28 mouse cellular contexts compared by ENCODE assay signal in genomic region chr2:146008801-146009200, GRCm38 (mm10).
"Had no signal": no experiment of that assay in that cellular context is flagged by ENCODE, and none has a peak within 500 bp of the region (broad histone marks: within the 10 kb centered on the region; RNA-seq: fewer than 3 reads in every experiment).

No protein-coding gene starts in this region.

- DNase-seq: cerebellum, adult 2 months; cerebellum, adult 8-10 months; cerebellum, adult 9-10 months; cerebellum, adult 9-11 months; cerebellum, postnatal 10 days; cerebellum, postnatal 14 days; cerebellum, postnatal 25 days; cerebellum, postnatal 36 days; embryo, embryonic 11 days; forebrain, postnatal 0 days; gastrocnemius, adult 2 months; gastrocnemius, postnatal 10 days; gastrocnemius, postnatal 14 days; gastrocnemius, postnatal 25 days; gastrocnemius, postnatal 36 days; heart, adult 18-20 months; heart, adult 2 months had no signal

- H3K27me3 ChIP-seq: embryonic facial prominence, embryonic 12.5 days; embryonic facial prominence, embryonic 13.5 days; embryonic facial prominence, embryonic 15.5 days; forebrain, embryonic 13.5 days; forebrain, embryonic 15.5 days had no signal

- ATAC-seq: forebrain, embryonic 13.5 days; forebrain, embryonic 14.5 days; forebrain, embryonic 15.5 days; forebrain, embryonic 16.5 days; forebrain, postnatal 0 days had no signal

- H3K4me1 ChIP-seq: embryonic facial prominence, embryonic 12.5 days; embryonic facial prominence, embryonic 13.5 days; embryonic facial prominence, embryonic 15.5 days; forebrain, embryonic 12.5 days; forebrain, embryonic 13.5 days; forebrain, embryonic 15.5 days had no signal

- H3K4me2 ChIP-seq: embryonic facial prominence, embryonic 12.5 days; embryonic facial prominence, embryonic 13.5 days; embryonic facial prominence, embryonic 15.5 days; forebrain, embryonic 12.5 days; forebrain, embryonic 13.5 days; forebrain, embryonic 15.5 days had no signal

- H3K27ac ChIP-seq: embryonic facial prominence, embryonic 10.5 days; embryonic facial prominence, embryonic 12.5 days; embryonic facial prominence, embryonic 13.5 days; embryonic facial prominence, embryonic 15.5 days; forebrain, embryonic 12.5 days; forebrain, embryonic 13.5 days; forebrain, embryonic 15.5 days; gastrocnemius, adult 2 months; heart, adult 2 months had no signal

- H3K9me3 ChIP-seq: embryonic facial prominence, embryonic 10.5 days; embryonic facial prominence, embryonic 12.5 days; embryonic facial prominence, embryonic 13.5 days; embryonic facial prominence, embryonic 15.5 days; forebrain, embryonic 10.5 days; forebrain, embryonic 12.5 days; forebrain, embryonic 13.5 days; forebrain, embryonic 15.5 days had no signal

- H3K9ac ChIP-seq: embryonic facial prominence, embryonic 12.5 days; embryonic facial prominence, embryonic 13.5 days; embryonic facial prominence, embryonic 15.5 days; forebrain, embryonic 12.5 days; forebrain, embryonic 13.5 days; forebrain, embryonic 15.5 days; forebrain, postnatal 0 days had no signal

- H3K4me3 ChIP-seq: embryonic facial prominence, embryonic 10.5 days; embryonic facial prominence, embryonic 12.5 days; embryonic facial prominence, embryonic 13.5 days; embryonic facial prominence, embryonic 15.5 days; erythroblast, embryonic 14.5 days; forebrain, embryonic 10.5 days; forebrain, embryonic 12.5 days; forebrain, embryonic 13.5 days; forebrain, embryonic 15.5 days; gastrocnemius, adult 2 months; heart, adult 2 months had no signal

- H3K36me3 ChIP-seq: embryonic facial prominence, embryonic 10.5 days; embryonic facial prominence, embryonic 12.5 days; embryonic facial prominence, embryonic 13.5 days; embryonic facial prominence, embryonic 15.5 days; forebrain, embryonic 10.5 days; forebrain, embryonic 12.5 days; forebrain, embryonic 15.5 days had no signal
